Mouse (Mus musculus) cerebellum, adult 2 months (tissue): Measurements from ENCODE around the gene Atxn7l3.
A peak's percentile ranks its signal among the peaks of the same experiment; 100 is the strongest.

Experiments used
- CTCF ChIP-seq: fragments of 200-500 bp; IDR thresholded peaks from 2 replicates; pipeline ENCODE4 v1.5.1; 2011; ENCODE audit warnings: low read depth, mild to moderate bottlenecking, control low read depth, low read length, moderate library complexity, borderline replicate concordance; ENCODE audit not compliant: insufficient read depth
- POLR2A ChIP-seq: fragments of 200-500 bp; IDR thresholded peaks from 2 replicates; pipeline ENCODE4 v1.6.1; 2011; ENCODE audit warnings: low read length, control low read depth, borderline replicate concordance; ENCODE audit not compliant: insufficient read depth

DNA sequence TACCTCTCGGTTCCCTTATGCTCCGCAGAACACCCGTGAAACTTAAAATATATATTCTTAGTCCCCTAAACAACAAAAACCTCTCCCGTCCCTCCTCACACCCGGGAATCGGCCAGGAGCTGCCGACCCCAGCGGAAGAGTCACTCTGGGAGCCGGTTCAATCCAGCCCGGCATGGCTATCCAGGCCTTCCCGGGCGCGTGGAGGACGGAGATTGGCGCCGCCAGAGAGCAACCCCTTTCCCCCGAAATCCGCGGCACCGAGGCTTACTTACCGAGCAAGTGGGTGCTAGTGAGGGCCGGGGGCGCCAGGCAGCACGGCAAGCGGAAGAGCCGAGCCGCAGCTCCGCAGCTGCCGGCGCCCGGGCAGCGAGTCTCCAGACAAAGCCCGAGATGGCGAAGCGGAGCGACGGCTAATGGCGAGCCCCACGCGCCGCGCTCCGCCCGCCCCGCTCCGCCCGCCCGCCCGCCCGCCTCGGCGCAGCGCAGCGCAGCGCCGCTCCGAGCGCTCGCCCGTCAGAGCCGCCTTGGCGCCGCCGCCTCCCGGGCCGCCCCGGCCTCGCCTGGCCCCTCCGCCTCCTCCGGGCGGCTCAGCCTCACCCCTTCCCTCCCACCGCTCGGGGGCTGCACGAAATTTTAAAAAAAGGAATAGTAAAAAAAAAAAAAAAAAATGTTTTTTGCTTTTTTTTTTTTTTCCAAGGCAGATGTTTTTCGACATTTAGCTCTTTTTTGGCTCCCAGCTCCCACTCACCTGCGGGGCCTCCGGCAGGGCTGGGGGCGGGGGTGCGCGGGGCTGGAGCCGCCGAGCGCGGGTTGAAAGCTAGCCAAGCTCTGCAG is 22.4 kb upstream of the Atxn7l3 start:
- TF ChIP-seq CTCF (no peak), POLR2A (0 out of 2 replicates have a peak, but pooled peaks have one; percentile 19)
